Mouse (Mus musculus): ENCODE results near the gene Grk4. TPM values are rescaled to one million over a fixed set of nuclear protein-coding genes. Genes with fewer than 3 reads are reported as not detected.
A peak's percentile ranks its signal among the peaks of the same experiment; 100 is the strongest.
"Not testable (repeated sequence)": the region's sequence is repeated elsewhere in the genome, so short reads cannot be mapped to it uniquely, and the experiment has no call there.

Grk4 gene
- polyA plus RNA-seq, 1 experiment from 2014 or later = 3.5 TPM

DNA sequence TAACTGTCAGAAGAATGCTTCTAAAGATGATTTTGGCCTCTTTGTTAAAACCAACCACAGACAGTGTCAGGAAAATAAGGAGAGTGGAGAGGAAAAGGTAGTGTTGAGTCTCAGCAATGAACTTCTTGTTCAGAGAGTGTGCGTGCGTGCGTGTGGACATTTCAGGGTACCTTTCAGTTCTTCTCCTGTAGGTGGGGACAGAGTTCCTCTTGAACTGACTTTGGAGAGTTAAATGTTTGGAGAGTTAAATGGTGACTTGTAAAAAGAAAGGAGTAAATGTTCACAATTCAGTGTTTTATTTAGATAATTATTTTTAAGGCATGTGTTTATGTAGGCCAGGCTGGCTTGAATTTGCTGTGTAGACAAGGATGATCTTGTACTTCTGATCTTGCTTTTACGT is 10.1 kb downstream of the Grk4 start:
- H3K4me2 ChIP-seq (ENCODE audit: low read length) = no peak overlapping the region
- H3K27ac ChIP-seq (ENCODE audit: low read depth, low read length) = no peak overlapping the region
- H3K4me3 ChIP-seq (ENCODE audit: low read length) = no peak overlapping the region
- no peaks in the 10 kb centered on the region for H3K4me1 ChIP-seq (ENCODE audit: control insufficient read depth, insufficient read depth, low read depth, low read length)
- no peaks in the 10 kb centered on the region; the same call in 1 of the 2 replicates for H3K36me3 ChIP-seq (ENCODE audit: control insufficient read depth, insufficient read depth, low read length)
- no peak for ATAC-seq
- no peaks in the 10 kb centered on the region for H3K9me3 ChIP-seq (ENCODE audit: control insufficient read depth, low read length)
- WGBS = 75% methylated on average over 4 of the region's 4 CpGs
- H3K27me3 ChIP-seq (replicated peaks; ENCODE audit: control insufficient read depth, insufficient read depth, low read length) = no peaks in the 10 kb centered on the region
- no peak overlapping the region for H3K9ac ChIP-seq (ENCODE audit: low read depth, low read length)

DNA sequence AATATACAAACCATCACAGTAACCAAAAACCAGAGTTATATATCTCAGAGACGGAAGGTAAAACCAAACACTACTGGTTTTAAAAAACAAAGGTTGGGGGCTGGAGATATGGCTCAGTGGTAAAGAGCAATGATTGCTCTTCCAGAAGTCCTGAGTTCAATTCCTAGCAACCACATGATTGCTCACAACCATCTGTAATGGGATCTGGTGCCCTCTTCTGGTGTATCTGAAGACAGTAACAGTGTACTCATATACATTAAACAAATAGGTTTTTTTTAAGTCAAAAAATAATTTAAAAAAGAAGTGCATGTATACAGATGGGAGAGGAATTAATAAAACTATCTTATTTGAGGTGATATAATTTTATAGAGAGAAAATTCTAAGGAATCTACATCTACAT is 29.7 kb downstream of the Grk4 start:
- no peak overlapping the region for H3K4me3 ChIP-seq (ENCODE audit: low read length)
- ATAC-seq = no peak
- H3K4me1 ChIP-seq (ENCODE audit: control insufficient read depth, insufficient read depth, low read depth, low read length) = no peaks in the 10 kb centered on the region
- no peaks in the 10 kb centered on the region for H3K36me3 ChIP-seq (ENCODE audit: control insufficient read depth, insufficient read depth, low read length)
- H3K27me3 ChIP-seq (replicated peaks; ENCODE audit: control insufficient read depth, insufficient read depth, low read length) = no peaks in the 10 kb centered on the region
- no peak overlapping the region for H3K27ac ChIP-seq (ENCODE audit: low read depth, low read length)
- H3K9me3 ChIP-seq (ENCODE audit: control insufficient read depth, low read length) = no peaks in the 10 kb centered on the region
- WGBS = 95% methylated on average over 1 of the region's 1 CpGs
- no peak overlapping the region for H3K4me2 ChIP-seq (ENCODE audit: low read length)
- no peak overlapping the region for H3K9ac ChIP-seq (ENCODE audit: low read depth, low read length)

DNA sequence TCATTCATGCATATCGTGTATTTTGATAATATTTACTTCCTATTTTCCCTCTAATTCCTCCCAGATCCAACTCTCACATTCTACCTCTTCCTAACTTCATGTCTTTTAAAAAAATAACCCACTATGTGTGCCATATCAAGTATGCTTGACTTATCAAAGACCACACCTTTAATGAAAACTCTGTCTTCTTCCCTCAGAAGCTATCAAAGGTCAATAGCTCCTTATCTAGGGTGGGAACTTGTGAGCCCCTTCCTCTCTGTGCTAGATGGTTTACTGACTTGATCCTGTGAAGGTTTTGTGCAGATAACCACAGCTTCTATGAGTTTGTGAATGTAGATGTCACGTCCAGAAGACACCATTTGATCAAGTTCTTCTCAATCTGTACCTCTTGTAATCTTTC is 32.6 kb downstream of the Grk4 start:
- no peak overlapping the region for H3K27ac ChIP-seq (ENCODE audit: low read depth, low read length)
- H3K9me3 ChIP-seq (ENCODE audit: control insufficient read depth, low read length) = no peaks in the 10 kb centered on the region
- H3K4me2 ChIP-seq (ENCODE audit: low read length) = no peak overlapping the region
- no peaks in the 10 kb centered on the region for H3K4me1 ChIP-seq (ENCODE audit: control insufficient read depth, insufficient read depth, low read depth, low read length)
- H3K9ac ChIP-seq (ENCODE audit: low read depth, low read length) = no peak overlapping the region
- ATAC-seq = no peak
- 61% methylated on average over 2 of the region's 2 CpGs for WGBS
- no peak overlapping the region for H3K4me3 ChIP-seq (ENCODE audit: low read length)
- no peaks in the 10 kb centered on the region for H3K36me3 ChIP-seq (ENCODE audit: control insufficient read depth, insufficient read depth, low read length)
- no peaks in the 10 kb centered on the region for H3K27me3 ChIP-seq (replicated peaks; ENCODE audit: control insufficient read depth, insufficient read depth, low read length)

DNA sequence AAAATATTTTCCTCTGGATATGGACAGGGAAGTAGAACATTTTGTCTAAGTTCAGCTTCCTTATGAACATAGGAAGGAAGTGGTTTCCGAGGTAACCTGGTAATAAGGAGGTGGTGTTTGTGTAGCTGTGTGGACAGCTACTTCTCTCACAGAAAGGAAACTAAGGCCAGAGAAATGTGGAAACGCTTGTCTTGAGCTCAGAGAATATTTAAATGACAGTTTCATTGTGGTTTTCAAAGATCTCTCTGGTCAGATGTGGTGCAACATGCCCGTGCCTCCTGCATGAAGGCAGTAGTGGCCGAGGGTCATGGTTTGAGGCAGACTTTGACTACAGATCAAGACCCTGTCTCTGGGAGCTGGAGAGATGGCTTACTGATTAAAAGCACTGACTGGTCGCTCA is 35.3 kb downstream of the Grk4 start:
- H3K4me2 ChIP-seq (ENCODE audit: low read length) = no peak overlapping the region
- H3K9me3 ChIP-seq (ENCODE audit: control insufficient read depth, low read length) = no peaks in the 10 kb centered on the region
- no peak overlapping the region for H3K4me3 ChIP-seq (ENCODE audit: low read length)
- 79% methylated on average over 5 of the region's 5 CpGs for WGBS
- no peak overlapping the region for H3K9ac ChIP-seq (ENCODE audit: low read depth, low read length)
- no peaks in the 10 kb centered on the region for H3K4me1 ChIP-seq (ENCODE audit: control insufficient read depth, insufficient read depth, low read depth, low read length)
- no peaks in the 10 kb centered on the region for H3K27me3 ChIP-seq (replicated peaks; ENCODE audit: control insufficient read depth, insufficient read depth, low read length)
- H3K36me3 ChIP-seq (ENCODE audit: control insufficient read depth, insufficient read depth, low read length) = no peaks in the 10 kb centered on the region
- no peak overlapping the region for H3K27ac ChIP-seq (ENCODE audit: low read depth, low read length)
- no peak for ATAC-seq

DNA sequence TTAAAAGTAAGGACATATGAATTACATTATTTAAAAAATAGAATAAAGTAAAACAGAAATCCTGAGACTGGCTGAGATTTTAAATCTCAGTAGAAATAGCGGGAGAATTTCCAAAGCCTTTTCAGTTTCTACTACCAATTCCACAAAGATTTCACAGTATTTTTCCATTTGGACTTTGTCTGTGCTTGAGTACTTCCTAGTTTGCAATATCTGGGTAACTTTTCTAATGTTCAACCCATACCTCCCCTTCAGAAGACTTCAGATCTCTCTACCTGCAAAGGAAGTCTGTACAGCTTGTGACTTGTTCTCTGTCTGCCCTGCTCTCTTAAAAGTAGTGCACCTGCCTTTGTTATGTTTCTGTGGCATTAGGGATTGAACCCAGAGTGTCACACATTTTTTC is 48.3 kb downstream of the Grk4 start:
- WGBS = 83% methylated on average over 1 of the region's 1 CpGs
- no peaks in the 10 kb centered on the region for H3K27me3 ChIP-seq (replicated peaks; ENCODE audit: control insufficient read depth, insufficient read depth, low read length)
- no peak overlapping the region for H3K9ac ChIP-seq (ENCODE audit: low read depth, low read length)
- no peak overlapping the region for H3K4me3 ChIP-seq (ENCODE audit: low read length)
- no peaks in the 10 kb centered on the region for H3K9me3 ChIP-seq (ENCODE audit: control insufficient read depth, low read length)
- no peak overlapping the region for H3K4me2 ChIP-seq (ENCODE audit: low read length)
- no peak overlapping the region for H3K27ac ChIP-seq (ENCODE audit: low read depth, low read length)
- ATAC-seq = no peak
- H3K4me1 ChIP-seq (ENCODE audit: control insufficient read depth, insufficient read depth, low read depth, low read length) = no peaks in the 10 kb centered on the region
- H3K36me3 ChIP-seq (ENCODE audit: control insufficient read depth, insufficient read depth, low read length) = no peaks in the 10 kb centered on the region

DNA sequence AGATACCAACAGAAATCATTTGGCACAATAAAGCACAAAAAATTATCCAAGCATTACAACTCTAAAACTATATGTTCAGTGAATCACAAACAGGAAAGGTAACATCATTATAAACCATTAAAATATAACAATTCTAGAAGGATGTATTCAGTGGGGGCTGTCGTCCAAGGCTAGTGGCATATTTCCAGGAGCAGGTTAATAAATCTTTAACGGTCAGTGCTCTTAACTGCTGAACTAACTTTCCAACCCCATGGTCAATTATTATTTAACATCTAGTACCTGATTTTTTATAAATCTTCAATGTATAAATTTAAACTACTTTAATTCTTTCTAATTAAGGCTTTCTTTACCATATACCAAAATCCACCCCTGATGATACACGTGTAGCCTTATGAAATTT is 54.2 kb downstream of the Grk4 start:
- not testable (repeated sequence) for H3K36me3 ChIP-seq (ENCODE audit: control insufficient read depth, insufficient read depth, low read length); H3K4me3 ChIP-seq (ENCODE audit: low read length); H3K9ac ChIP-seq (ENCODE audit: low read depth, low read length); ATAC-seq; H3K4me2 ChIP-seq (ENCODE audit: low read length); H3K27me3 ChIP-seq (replicated peaks; ENCODE audit: control insufficient read depth, insufficient read depth, low read length); H3K4me1 ChIP-seq (ENCODE audit: control insufficient read depth, insufficient read depth, low read depth, low read length); H3K9me3 ChIP-seq (ENCODE audit: control insufficient read depth, low read length); H3K27ac ChIP-seq (ENCODE audit: low read depth, low read length)
- 78% methylated on average over 3 of the region's 3 CpGs for WGBS

DNA sequence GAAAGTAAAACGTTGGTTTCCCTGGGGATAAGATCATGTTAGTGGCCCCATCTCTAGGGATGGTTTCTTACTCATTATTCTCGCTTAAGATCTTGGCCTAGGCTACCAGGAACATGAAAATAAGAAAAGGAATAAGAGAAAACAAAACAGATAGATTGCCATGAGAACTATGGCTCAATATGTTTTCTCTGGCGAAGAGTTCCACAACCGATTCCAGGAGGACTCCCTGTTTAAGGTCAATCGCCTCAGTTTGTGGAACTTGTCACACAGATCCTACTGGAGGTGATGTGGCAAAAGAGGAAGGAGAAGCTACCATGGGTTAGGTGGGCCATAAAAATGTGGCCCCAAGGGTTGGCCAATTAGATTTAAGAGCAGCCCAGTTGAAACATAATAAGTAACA is 54.6 kb downstream of the Grk4 start:
- no peak overlapping the region for H3K4me3 ChIP-seq (ENCODE audit: low read length)
- no peaks in the 10 kb centered on the region for H3K9me3 ChIP-seq (ENCODE audit: control insufficient read depth, low read length)
- H3K27ac ChIP-seq (ENCODE audit: low read depth, low read length) = no peak overlapping the region
- no peak overlapping the region for H3K4me2 ChIP-seq (ENCODE audit: low read length)
- H3K9ac ChIP-seq (ENCODE audit: low read depth, low read length) = no peak overlapping the region
- no peaks in the 10 kb centered on the region for H3K36me3 ChIP-seq (ENCODE audit: control insufficient read depth, insufficient read depth, low read length)
- H3K4me1 ChIP-seq (ENCODE audit: control insufficient read depth, insufficient read depth, low read depth, low read length) = no peaks in the 10 kb centered on the region
- ATAC-seq = no peak
- no peaks in the 10 kb centered on the region for H3K27me3 ChIP-seq (replicated peaks; ENCODE audit: control insufficient read depth, insufficient read depth, low read length)
- WGBS = 86% methylated on average over 5 of the region's 5 CpGs

DNA sequence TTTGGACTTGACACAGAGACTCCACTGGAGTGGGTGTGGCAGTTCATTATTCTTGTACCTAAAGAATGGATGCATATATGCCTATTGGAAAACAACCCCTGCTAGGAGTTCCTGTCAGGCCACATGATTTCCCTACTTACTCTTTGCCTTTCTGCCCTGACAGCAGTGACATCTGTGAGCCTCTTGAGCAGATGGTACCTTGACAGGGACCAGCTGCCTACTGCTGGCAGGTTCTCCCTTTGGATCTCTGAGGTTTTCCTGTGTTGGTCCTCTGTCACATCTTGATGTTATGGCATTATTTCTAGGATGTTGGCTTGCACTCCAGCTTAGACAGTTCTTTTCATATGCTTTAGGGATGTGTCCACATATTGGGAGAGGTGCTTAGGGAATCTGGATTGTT is 69.0 kb downstream of the Grk4 start:
- Histone ChIP-seq H3K36me3 (ENCODE audit: control insufficient read depth, insufficient read depth, low read length) (no peaks in the 10 kb centered on the region), H3K4me3 (ENCODE audit: low read length) (no peak overlapping the region), H3K9ac (ENCODE audit: low read depth, low read length) (no peak overlapping the region), H3K9me3 (ENCODE audit: control insufficient read depth, low read length) (no peaks in the 10 kb centered on the region), H3K27me3 (replicated peaks; ENCODE audit: control insufficient read depth, insufficient read depth, low read length) (no peaks in the 10 kb centered on the region), H3K4me2 (ENCODE audit: low read length) (no peak overlapping the region), H3K27ac (ENCODE audit: low read depth, low read length) (no peak overlapping the region), H3K4me1 (ENCODE audit: control insufficient read depth, insufficient read depth, low read depth, low read length) (no peaks in the 10 kb centered on the region)
- ATAC-seq = peak; percentile 37; the same call in 1 of the 2 replicates

DNA sequence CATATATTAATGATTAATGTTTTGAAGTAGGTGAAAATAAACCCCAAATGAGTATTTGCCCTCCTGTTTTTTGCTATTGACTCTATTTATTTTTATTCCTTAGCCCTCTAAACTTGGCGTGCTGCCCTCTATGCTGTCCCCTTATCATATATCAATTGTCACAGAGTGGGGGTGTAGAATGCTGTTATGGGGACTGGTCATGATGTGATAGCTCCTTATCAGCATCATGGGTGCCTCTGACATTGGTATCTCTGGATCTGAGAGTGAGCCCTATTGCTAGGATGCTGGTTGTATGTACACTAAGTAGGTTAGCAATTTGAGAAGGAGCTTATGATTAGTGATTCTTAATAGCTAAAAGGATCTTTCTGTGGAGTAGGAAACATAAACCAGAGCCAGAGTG is 70.1 kb downstream of the Grk4 start:
- H3K9me3 ChIP-seq (ENCODE audit: control insufficient read depth, low read length) = no peaks in the 10 kb centered on the region
- ATAC-seq = no peak
- no peaks in the 10 kb centered on the region for H3K36me3 ChIP-seq (ENCODE audit: control insufficient read depth, insufficient read depth, low read length)
- H3K9ac ChIP-seq (ENCODE audit: low read depth, low read length) = no peak overlapping the region
- no peak overlapping the region for H3K4me3 ChIP-seq (ENCODE audit: low read length)
- WGBS = 71% methylated on average over 1 of the region's 1 CpGs
- H3K27ac ChIP-seq (ENCODE audit: low read depth, low read length) = no peak overlapping the region
- H3K4me2 ChIP-seq (ENCODE audit: low read length) = no peak overlapping the region
- no peaks in the 10 kb centered on the region for H3K4me1 ChIP-seq (ENCODE audit: control insufficient read depth, insufficient read depth, low read depth, low read length)
- no peaks in the 10 kb centered on the region for H3K27me3 ChIP-seq (replicated peaks; ENCODE audit: control insufficient read depth, insufficient read depth, low read length)

DNA sequence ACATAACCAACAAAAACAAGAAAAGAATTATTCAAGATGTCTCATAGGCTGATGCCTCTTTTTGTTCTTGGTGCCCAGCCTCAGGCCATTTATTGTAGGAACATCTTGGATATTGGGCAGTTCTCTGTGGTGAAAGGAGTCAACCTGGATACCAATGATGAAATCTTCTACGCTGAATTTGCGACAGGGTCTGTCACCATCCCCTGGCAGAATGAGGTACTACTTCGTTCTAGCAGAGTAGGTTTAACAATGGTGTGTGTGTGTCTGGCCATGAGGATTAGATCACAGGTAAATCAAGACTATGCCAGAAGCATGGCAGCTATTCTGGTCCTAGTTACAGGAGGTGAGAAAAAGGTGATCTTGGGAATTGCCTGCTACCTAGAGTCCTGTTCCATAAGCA is 91.3 kb downstream of the Grk4 start:
- H3K27me3 ChIP-seq (replicated peaks; ENCODE audit: control insufficient read depth, insufficient read depth, low read length) = no peaks in the 10 kb centered on the region
- no peaks in the 10 kb centered on the region for H3K9me3 ChIP-seq (ENCODE audit: control insufficient read depth, low read length)
- H3K27ac ChIP-seq (ENCODE audit: low read depth, low read length) = no peak overlapping the region
- no peak for ATAC-seq
- no peak overlapping the region for H3K9ac ChIP-seq (ENCODE audit: low read depth, low read length)
- no peak overlapping the region for H3K4me2 ChIP-seq (ENCODE audit: low read length)
- H3K36me3 ChIP-seq (ENCODE audit: control insufficient read depth, insufficient read depth, low read length) = no peaks in the 10 kb centered on the region
- 78% methylated on average over 3 of the region's 3 CpGs for WGBS
- no peaks in the 10 kb centered on the region for H3K4me1 ChIP-seq (ENCODE audit: control insufficient read depth, insufficient read depth, low read depth, low read length)
- H3K4me3 ChIP-seq (ENCODE audit: low read length) = no peak overlapping the region
